Mouse (Mus musculus) CH12F3 (cell line): ENCODE data around the gene Wwp2.

Experiments used
- in situ Hi-C: fragments of 300-500 bp; cut with MboI; formaldehyde crosslinking; loops from 2 replicates; pipeline ENCODE4 v1.14.3; 2020; ENCODE audit warnings: low sequenced_read_pairs

Wwp2 gene

GRCm38 (mm10) chr8:107430821-107431220, 5.3 kb upstream of the Wwp2 start:
- in situ Hi-C loops: no loop called here

GRCm38 (mm10) chr8:107435421-107435961, 674 bp upstream of the Wwp2 start:
- in situ Hi-C loops: no loop called here

GRCm38 (mm10) chr8:107436841-107437421, 766 bp downstream of the Wwp2 start:
- in situ Hi-C loops: no loop called here

GRCm38 (mm10) chr8:107437711-107438110, 1.5 kb downstream of the Wwp2 start:
- in situ Hi-C loops: no loop called here

- in situ Hi-C loops: no loop called here
Observed at GRCm38 (mm10) chr8:107439880-107440625, 3.9 kb downstream of the Wwp2 start.

GRCm38 (mm10) chr8:107444626-107445025, 8.5 kb downstream of the Wwp2 start:
- in situ Hi-C loops: no loop called here

GRCm38 (mm10) chr8:107447713-107448112, 11.5 kb downstream of the Wwp2 start:
- in situ Hi-C loops: no loop called here

- in situ Hi-C loops: no loop called here
Observed at GRCm38 (mm10) chr8:107448382-107448889, 12.3 kb downstream of the Wwp2 start.

GRCm38 (mm10) chr8:107449130-107449529, 13.0 kb downstream of the Wwp2 start:
- in situ Hi-C loops: no loop called here

- in situ Hi-C loops: no loop called here
Observed at GRCm38 (mm10) chr8:107449655-107450054, 13.5 kb downstream of the Wwp2 start.

GRCm38 (mm10) chr8:107451414-107452066, 15.4 kb downstream of the Wwp2 start:
- in situ Hi-C loops: no loop called here

- in situ Hi-C loops: no loop called here
Observed at GRCm38 (mm10) chr8:107453386-107453785, 17.2 kb downstream of the Wwp2 start.

GRCm38 (mm10) chr8:107455268-107455667, 19.1 kb downstream of the Wwp2 start:
- in situ Hi-C loops: no loop called here

- in situ Hi-C loops: no loop called here
Observed at GRCm38 (mm10) chr8:107457725-107458124, 21.6 kb downstream of the Wwp2 start.

GRCm38 (mm10) chr8:107458281-107458680, 22.1 kb downstream of the Wwp2 start:
- in situ Hi-C loops: no loop called here

- in situ Hi-C loops: loop anchor here (5.0 kb wide), 1 partner anchor 105 kb away; no protein-coding TSS in a partner anchor
Observed at GRCm38 (mm10) chr8:107462423-107462822, 26.3 kb downstream of the Wwp2 start.

GRCm38 (mm10) chr8:107465332-107465990, 29.3 kb downstream of the Wwp2 start:
- in situ Hi-C loops: no loop called here

GRCm38 (mm10) chr8:107466642-107467041, 30.5 kb downstream of the Wwp2 start:
- in situ Hi-C loops: no loop called here

- in situ Hi-C loops: no loop called here
Observed at GRCm38 (mm10) chr8:107468811-107469302, 32.7 kb downstream of the Wwp2 start.

GRCm38 (mm10) chr8:107470302-107470701, 34.1 kb downstream of the Wwp2 start:
- in situ Hi-C loops: no loop called here
